Mouse (Mus musculus) adrenal gland, postnatal 14 days (tissue): ENCODE data around the gene Lce1j. TPM values are rescaled to one million over a fixed set of nuclear protein-coding genes. Genes with fewer than 3 reads are reported as not detected.
"Not testable (repeated sequence)": the region's sequence is repeated elsewhere in the genome, so short reads cannot be mapped to it uniquely, and the experiment has no call there.

Experiments
- DNase-seq: peaks from one replicate; pipeline ENCODE4 v3.0.0; 2021; ENCODE audit warnings: mixed read lengths
- long read RNA-seq, 2 experiments: library from polyadenylated mRNA; stranded (forward); transcript quantifications; one replicate each; pipeline ENCODE4 v2.0.0; 2021
- total RNA-seq: library from RNA; stranded (reverse); gene quantifications from 2 replicates; pipeline ENCODE4 v1.2.3, GENCODE M21; 2021

Gene Lce1j
- not detected in 2 replicates for total RNA-seq
- long read RNA-seq, experiment 1, result 0 reads
- long read RNA-seq, experiment 2, result 0 reads

DNA sequence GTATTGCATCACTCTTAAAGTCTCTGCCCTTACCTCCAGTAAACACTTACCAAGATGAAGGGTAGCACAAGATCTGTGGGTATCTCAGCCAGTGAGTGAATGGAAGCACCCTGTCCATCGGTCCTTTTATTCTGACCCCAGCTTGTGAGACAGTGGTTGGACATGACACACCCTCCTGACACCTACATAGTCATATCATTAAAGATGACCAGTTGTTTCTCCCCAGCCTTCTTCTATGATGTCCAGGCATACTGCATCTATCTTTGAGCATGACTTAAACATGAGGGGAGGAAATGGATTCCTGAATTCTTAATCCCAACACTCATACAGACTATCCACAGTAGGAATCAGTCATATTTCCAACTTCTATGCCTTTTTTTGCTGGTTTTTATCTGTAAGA is at the start of gene Lce1j:
Gene Lce1j, minus strand, starts transcription at position 101 of the 400 bp plus-strand sequence.
- DNase-seq, result no peak

DNA sequence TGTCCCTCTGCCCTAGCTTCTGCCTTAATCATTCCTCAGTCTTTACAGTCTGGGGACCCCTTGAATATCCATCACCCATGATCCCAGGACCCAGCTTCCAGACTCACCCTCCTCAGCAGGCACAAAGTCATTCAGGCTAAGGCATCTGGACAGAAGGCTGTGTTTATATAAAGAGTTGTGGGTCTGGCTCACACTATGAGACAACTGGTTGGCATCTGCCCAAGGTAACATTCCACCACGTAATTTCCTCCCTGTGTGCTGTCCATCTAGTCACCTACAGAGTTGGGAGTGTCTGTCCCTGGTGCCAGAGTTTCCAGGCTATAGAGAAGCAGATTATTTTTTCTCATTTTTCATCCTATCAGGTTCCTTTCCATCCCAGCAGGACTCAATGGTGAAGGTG is 36.8 kb upstream of the Lce1j start, which contains the start of gene Kprp:
Gene Kprp, minus strand, starts transcription at position 140 of the 400 bp plus-strand sequence.
- DNase-seq, result no peak

DNA sequence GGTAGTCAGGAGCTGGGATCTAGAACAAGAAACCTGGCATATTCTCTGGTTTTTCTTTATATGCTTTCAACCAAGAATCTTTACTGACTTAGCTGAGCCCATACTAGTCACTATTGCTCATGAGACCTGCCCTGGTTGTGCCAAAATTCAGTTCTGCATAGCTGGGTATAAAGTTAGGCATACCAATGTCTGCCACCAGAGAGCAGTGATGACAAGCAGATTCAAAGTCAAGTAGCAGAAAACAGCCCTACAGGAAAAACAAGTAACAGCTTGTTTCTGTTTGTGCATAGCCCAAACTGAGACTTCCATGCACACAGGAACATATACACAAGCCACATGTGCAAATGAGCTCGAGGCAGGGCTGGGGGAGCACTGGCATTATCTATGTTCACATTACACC is 35.5 kb upstream of the Lce1j start:
- DNase-seq, result no peak

DNA sequence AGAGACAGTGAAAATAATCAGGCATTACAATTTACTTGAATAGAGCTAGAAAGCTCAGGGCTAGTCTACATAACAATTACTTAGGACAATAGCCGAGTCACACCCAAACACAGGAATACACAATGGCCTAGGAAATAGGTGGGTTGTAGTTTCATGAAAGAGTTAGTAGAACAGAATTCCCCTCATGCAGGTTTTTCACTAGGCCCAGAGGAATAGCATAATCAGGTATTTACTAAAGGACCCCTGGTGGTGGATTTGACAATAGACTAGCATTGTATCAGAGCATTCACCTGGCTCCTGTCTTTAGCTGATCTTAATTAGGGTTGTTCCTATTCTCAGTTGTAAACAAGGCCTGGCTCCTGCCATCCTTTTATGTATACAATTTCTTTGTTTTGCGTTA is 25.7 kb upstream of the Lce1j start:
- not testable (repeated sequence) for DNase-seq

DNA sequence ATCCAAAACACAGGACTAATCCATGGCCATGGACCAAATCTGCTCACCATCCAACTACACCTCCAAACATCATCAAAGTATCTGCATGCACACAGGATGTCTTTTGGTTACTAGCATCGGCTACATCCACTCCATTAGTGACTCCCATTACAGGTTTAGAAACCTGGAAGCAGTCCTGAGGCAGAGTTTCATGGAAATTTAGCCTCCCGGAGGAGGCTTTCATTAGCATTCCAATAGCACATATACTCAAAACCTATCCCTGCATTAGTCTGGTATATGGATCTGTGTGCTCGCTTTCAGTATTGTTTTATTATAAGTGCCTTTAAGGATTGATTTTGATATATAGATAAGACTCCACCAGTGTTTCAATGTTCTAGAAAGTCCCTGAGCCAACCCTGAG is 25.3 kb upstream of the Lce1j start:
- DNase-seq, result no peak

DNA sequence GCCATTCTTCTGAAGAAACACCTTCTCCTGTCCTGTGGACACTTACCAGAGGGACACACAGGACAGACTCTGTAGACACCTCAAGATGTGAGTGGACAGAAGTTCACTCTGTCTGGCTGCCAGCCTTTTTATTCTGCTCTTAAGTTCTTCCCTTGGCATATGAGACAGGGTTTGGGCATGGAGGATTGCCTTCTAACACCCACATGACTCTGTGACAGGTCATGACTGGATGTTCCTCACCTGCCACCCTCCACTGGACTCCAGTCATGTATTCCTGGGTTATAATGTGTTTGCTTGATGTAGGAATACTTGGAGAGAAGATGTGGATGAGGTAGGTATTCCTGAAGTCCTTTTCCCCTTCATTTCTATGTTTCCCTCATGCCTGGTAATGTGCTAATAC is 17.5 kb upstream of the Lce1j start, which contains the start of gene Lce1k:
Gene Lce1k, minus strand, starts transcription at position 101 of the 400 bp plus-strand sequence.
- DNase-seq, result no peak

DNA sequence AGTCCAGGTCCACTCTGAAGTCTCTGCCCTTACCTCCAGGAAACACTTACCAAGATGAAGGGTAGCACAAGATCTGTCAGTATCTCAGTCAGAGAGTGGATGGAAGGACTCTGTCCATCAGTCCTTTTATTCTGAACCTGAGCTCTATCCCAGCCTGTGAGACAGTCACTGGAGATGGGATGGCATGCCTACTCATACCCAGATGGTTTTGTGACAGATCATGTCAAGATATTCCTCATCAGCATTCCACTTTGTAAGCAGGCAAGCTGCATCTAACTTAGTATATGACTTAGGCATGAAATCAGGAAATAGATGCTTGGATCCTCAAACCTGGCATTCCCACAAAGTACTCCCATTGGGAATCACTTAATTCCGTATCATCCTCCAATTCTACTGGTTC is 11.5 kb downstream of the Lce1j start, which contains the start of gene Lce1i:
Gene Lce1i, minus strand, starts transcription at position 101 of the 400 bp plus-strand sequence.
- DNase-seq, result no peak

DNA sequence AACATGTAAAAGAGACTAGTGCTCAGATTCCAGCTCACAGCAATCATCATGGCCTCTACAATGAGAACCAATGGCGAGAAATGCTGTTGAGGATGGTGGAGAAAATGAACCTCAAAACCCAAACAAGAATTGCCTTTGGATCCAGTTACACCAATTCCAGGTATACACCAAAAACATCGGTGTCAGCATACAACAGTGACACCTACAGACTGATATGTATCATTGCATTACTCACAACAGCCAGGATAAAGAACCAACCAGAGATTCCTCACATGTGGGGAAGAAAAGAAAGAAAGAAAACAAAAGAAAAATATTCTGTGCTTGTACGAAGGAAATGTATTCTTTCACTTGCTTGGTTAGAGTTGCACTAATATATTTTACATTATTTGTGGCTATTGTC is 18.7 kb downstream of the Lce1j start:
- DNase-seq, result no peak

DNA sequence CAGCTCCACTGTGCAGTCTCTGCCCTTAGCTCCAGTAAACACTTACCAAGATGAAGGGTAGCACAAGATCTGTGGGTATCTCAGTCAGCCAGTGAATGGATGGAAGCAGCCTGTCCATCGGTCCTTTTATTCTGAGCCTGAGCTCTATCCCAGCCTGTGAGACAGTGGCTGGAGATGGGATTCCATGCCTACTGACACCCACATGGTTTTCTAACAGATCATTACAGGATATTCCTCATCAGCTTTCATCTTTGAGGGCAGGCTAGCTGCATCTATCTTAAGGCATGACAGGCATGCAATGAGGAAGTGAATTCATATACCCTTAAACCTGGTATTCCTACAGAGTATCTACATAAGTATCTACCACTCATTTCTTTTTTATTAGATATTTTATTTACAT is 25.3 kb downstream of the Lce1j start, which contains the start of gene Lce1h:
Gene Lce1h, minus strand, starts transcription at position 101 of the 400 bp plus-strand sequence.
- DNase-seq, result no peak

DNA sequence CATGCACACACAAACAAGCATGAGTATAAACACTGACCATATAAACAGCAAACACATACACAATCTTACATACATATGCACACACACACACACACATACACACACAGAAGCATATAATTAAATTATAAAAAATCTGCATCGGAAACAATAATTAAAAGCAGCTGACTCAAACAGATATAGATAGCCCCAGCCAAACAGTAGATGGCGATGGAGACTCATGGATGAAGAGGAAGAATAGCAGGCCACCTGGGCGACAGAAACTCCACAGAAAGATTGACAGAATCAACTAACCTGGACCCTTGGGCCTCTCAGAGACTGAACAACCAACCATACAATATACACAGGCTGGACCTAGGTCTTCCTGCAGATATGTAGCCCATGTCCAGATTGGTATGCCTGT is 37.1 kb downstream of the Lce1j start:
- no peak for DNase-seq

DNA sequence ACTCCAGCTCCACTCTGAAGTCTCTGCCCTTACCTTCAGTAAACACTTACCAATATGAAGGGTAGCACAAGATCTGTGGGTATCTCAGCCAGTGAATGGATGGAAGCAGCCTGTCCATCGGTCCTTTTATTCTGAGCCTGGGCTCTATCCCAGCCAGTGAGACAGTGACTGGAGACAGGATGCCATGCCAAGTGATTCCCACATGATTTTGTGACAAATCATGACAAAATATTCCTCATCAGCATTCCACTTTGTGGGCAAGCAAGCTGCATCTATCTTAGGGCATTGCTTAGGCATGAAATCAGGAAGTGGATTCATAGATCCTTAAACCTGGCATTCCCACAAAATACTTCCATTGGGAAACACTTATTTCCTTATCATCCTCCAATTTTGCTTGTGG is 38.1 kb downstream of the Lce1j start, which contains the start of gene Lce1g:
Gene Lce1g, minus strand, starts transcription at position 101 of the 400 bp plus-strand sequence.
- DNase-seq, result no peak

DNA sequence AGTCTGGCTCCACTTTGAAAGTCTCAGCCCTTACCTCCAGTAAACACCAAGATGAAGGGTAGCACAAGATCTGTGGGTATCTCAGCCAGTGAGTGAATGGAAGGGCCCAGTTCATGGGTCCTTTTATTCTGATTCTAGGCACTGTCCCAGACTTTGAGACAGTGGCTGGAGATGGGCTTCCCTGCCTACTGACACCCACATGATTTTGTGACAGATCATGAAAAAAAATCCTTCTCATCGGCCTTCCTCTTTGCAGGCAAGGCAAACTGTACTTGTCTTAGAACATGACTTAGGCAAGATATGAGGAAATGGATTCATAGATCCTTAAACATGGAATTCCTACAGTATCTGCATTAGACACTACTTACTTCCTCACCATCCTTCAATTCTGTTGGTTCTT is 51.3 kb downstream of the Lce1j start, which contains the start of gene Gm38119:
Gene Gm38119, minus strand, starts transcription at position 101 of the 400 bp plus-strand sequence.
- no peak for DNase-seq

Other genes with a start within 250 kb of the Lce1j start
- gene Ivl, start 216.8 kb downstream of the Lce1j start, total RNA-seq, result not detected in 2 replicates
- not detected in 2 replicates for gene Smcp, start 201.5 kb downstream of the Lce1j start, total RNA-seq
- gene 2210017I01Rik, start 183.0 kb downstream of the Lce1j start, total RNA-seq, result not detected in 2 replicates
- gene Lce6a, start 168.9 kb downstream of the Lce1j start, total RNA-seq, result not detected in 2 replicates
- gene Lce1a1, start 142.2 kb downstream of the Lce1j start, total RNA-seq, result not detected in 2 replicates
- not detected in 2 replicates for gene Lce1b, start 133.6 kb downstream of the Lce1j start, total RNA-seq
- not detected in 2 replicates for gene Lce1a2, start 120.2 kb downstream of the Lce1j start, total RNA-seq
- gene Lce1c, start 111.3 kb downstream of the Lce1j start, total RNA-seq, result not detected in 2 replicates
- not detected in 2 replicates for gene Lce1d, start 103.3 kb downstream of the Lce1j start, total RNA-seq
- gene Lce1e, start 81.4 kb downstream of the Lce1j start, total RNA-seq, result not detected in 2 replicates
- gene Lce1f, start 70.2 kb downstream of the Lce1j start, total RNA-seq, result not detected in 2 replicates
- not detected in 2 replicates for gene Gm38119, start 51.4 kb downstream of the Lce1j start, total RNA-seq
- not detected in 2 replicates for gene Lce1g, start 38.2 kb downstream of the Lce1j start, total RNA-seq
- not detected in 2 replicates for gene Lce1h, start 25.4 kb downstream of the Lce1j start, total RNA-seq
- not detected in 2 replicates for gene Lce1i, start 11.6 kb downstream of the Lce1j start, total RNA-seq
- not detected in 2 replicates for gene Lce1k, start 17.4 kb upstream of the Lce1j start, total RNA-seq
- not detected in 2 replicates for gene Kprp, start 36.7 kb upstream of the Lce1j start, total RNA-seq
- not detected in 2 replicates for gene Lce1l, start 60.8 kb upstream of the Lce1j start, total RNA-seq
- gene 2310050C09Rik, start 79.7 kb upstream of the Lce1j start, total RNA-seq, result not detected in 2 replicates
- not detected in 2 replicates for gene Lce3a, start 135.7 kb upstream of the Lce1j start, total RNA-seq
- not detected in 2 replicates for gene Lce3b, start 142.5 kb upstream of the Lce1j start, total RNA-seq
- gene Lce3c, start 154.0 kb upstream of the Lce1j start, total RNA-seq, result not detected in 2 replicates
- not detected in 2 replicates for gene Lce3d, start 166.9 kb upstream of the Lce1j start, total RNA-seq
- gene Lce3e, start 176.5 kb upstream of the Lce1j start, total RNA-seq, result not detected in 2 replicates
- gene Lce3f, start 201.7 kb upstream of the Lce1j start, total RNA-seq, result not detected in 2 replicates
- not detected in 2 replicates for gene Crct1, start 225.2 kb upstream of the Lce1j start, total RNA-seq
- gene Lce1m, start 228.5 kb upstream of the Lce1j start, total RNA-seq, result not detected in 2 replicates